Mouse (Mus musculus) v-Abl transformed pro-B cells (cell line): Measurements from ENCODE around the gene Apol6.

ENCODE experiments used
- in situ Hi-C, 2 experiments: fragments of 400-800 bp; cut with MboI; formaldehyde crosslinking; loops; one replicate each; pipeline ENCODE4 v1.15.1; 2025; ENCODE audit not compliant: unreplicated experiment in 2 of 2

Apol6 gene

DNA sequence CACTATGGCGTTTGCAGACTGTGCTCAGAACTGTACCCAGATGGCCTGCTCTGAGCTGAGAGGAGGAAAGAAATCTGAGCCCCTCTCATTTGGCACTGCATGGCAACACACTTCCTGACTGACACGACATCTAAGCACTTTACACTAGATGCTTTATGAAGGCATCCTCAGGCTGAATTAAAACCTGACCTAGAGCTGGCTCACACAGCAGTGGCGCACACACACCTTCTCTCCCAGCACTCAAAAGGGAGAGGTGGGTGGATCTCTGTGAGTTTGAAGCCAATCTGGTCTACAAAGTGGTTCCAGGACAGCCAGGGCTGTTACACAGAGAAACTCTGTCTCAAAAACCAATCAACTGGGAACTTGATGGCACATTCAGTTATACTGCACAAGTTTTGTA is 55.2 kb downstream of the Apol6 start:
- in situ Hi-C loops = no loop called here

DNA sequence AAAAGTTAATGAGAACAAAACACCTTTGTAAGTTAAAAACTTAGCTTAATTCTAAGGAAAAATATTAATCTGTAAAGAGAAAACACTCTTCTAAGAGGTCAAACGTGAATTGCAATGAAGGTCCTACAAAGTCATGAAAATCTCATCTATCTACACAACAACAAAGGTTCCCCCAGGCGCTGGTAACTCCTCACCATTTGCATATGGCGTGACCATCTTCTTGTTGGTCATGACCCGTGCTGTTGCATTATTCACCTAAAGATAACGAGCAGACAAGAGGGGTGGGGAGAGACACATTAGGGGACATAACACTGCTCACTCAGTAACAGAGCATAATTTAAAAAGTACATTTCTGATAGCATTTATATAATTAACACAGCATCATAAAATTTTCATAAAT is 58.2 kb downstream of the Apol6 start:
- in situ Hi-C loops = no loop called here

DNA sequence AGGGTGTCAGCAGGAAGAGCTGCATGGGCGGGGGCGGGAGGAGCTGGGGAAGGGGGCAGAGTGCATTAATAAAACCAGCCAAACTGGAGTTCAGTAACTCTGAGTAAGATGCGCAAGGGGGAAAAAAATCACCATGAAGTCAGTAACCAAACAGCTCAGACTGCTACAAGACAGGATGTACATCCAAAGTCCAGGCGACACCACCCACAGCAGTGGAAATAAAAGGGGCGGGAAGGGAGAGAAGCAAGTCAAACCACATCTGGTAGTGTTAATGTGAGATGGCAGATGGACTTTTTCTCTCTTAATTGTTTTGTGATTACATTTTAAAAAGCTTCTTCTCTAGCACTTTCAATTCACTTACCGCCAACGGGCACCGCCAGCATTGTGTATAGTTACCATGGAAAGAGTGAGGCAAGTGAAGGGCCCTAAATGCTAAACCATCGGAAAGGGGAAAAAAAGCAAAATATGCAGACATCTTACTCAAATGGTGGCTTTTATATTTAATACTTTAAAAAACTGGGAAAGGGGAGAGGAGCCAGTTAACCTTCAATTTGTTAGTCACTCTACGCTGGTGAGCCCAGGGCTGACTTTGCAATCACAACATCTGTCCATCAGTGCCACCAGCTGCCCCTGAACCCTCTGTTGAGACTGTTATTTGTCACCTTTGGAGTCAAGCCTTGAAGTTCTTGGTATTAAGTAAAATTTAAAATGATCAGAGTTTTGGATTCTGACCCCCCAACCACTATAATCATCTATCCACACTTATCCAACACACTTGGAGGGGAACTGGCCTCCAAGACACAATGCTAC is 60.0 kb downstream of the Apol6 start:
- in situ Hi-C loops = no loop called here

DNA sequence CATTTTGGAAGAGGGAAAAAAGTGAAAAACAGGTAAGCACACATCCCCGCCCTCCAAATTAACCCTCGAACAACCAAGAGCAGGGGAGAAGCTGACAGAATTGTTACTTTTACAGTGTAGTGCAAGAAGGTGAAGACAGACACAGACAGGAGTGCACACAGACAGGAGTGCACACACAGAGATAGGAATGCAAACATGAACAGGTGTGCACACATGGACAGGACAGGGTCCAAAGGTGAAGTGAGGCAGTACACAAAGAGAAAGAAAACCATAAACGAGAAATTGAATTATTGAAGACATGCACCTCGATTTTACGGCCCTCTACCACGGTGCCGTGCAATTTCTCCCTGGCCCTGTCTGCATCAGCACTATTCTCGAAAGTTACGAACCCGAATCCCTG is 60.7 kb downstream of the Apol6 start:
- in situ Hi-C loops = no loop called here
